Mouse (Mus musculus) liver, embryonic 12.5 days (tissue): ENCODE data around the gene Arl16. TPM values are rescaled to one million over a fixed set of nuclear protein-coding genes. Genes with fewer than 3 reads are reported as not detected.
A peak's percentile ranks its signal among the peaks of the same experiment; 100 is the strongest.

Experiments used
- ATAC-seq: fragments of 200-750 bp; cut with Nextera tagmentation; 2 replicates; pipeline ENCODE4 v1.8.0; 2017; ENCODE audit warnings: moderate number of reproducible peaks, mild to moderate bottlenecking, moderate library complexity
- H3K27ac ChIP-seq: fragments of 300-500 bp; sonication (generic); 2 replicates; pipeline ENCODE4 v1.5.1; 2016; ENCODE audit warnings: mild to moderate bottlenecking
- H3K27me3 ChIP-seq: fragments of 300-500 bp; sonication (generic); replicated peaks from 2 replicates; pipeline ENCODE4 v1.6.1; 2016; ENCODE audit warnings: mild to moderate bottlenecking, moderate library complexity
- H3K36me3 ChIP-seq: fragments of 300-500 bp; sonication (generic); 2 replicates; pipeline ENCODE4 v1.6.1; 2016; ENCODE audit warnings: mild to moderate bottlenecking, moderate library complexity
- H3K4me1 ChIP-seq: fragments of 300-500 bp; sonication (generic); 2 replicates; pipeline ENCODE4 v1.6.1; 2016
- H3K4me2 ChIP-seq: fragments of 300-500 bp; sonication (generic); 2 replicates; pipeline ENCODE4 v1.6.1; 2016; ENCODE audit warnings: mild to moderate bottlenecking, moderate library complexity
- H3K4me3 ChIP-seq: fragments of 300-500 bp; sonication (generic); 2 replicates; pipeline ENCODE4 v1.5.1; 2016; ENCODE audit warnings: mild to moderate bottlenecking, moderate library complexity
- H3K9ac ChIP-seq: fragments of 300-500 bp; sonication (generic); 2 replicates; pipeline ENCODE4 v1.6.1; 2016; ENCODE audit warnings: mild to moderate bottlenecking, moderate library complexity
- H3K9me3 ChIP-seq: fragments of 300-500 bp; sonication (generic); replicated peaks from 2 replicates; pipeline ENCODE4 v1.6.1; 2016; ENCODE audit warnings: mild to moderate bottlenecking, moderate library complexity
- WGBS: fragments of 180-500 bp; shearing (Covaris S2); methylation state at CpG from one replicate; pipeline ENCODE4 v1.1.7; 2016; ENCODE audit not compliant: insufficient replicate concordance; 5-methylcytosine and 5-hydroxymethylcytosine counted together
- polyA plus RNA-seq: library from polyadenylated mRNA; unstranded; fragments of >200 nt; fragmentation: Nextera tagmentation; extraction: Ambion mirVana; gene quantifications from 2 replicates; pipeline ENCODE4 v1.2.1, GENCODE M21; 2016

Gene Arl16
- polyA plus RNA-seq, 1 experiment from 2014 or later, result 22.3 TPM

GRCm38 (mm10) chr11:120442344-120442743 lies 25.1 kb downstream of the Arl16 start, which contains the start of gene Tspan10:
Gene Tspan10 (plus strand): TSS chr11:120442644.
- WGBS, result 86% methylated on average over 3 of the region's 3 CpGs
- Histone ChIP-seq H3K27ac (no peak within 1 kb of the TSS), H3K9ac (no peak within 1 kb of the TSS; the same call in 1 of the 2 replicates), H3K27me3 (0 out of 2 replicates have a peak, but pooled peaks cover 9% of the 10 kb centered on the region), H3K4me1 (peaks cover 3% of the 10 kb centered on the region; the same call in 1 of the 2 replicates), H3K9me3 (no peaks in the 10 kb centered on the region), H3K4me2 (no peak within 1 kb of the TSS), H3K4me3 (no peak within 1 kb of the TSS), H3K36me3 (no peaks in the 10 kb centered on the region)
- no peak for ATAC-seq

GRCm38 (mm10) chr11:120437857-120438385 lies 29.5 kb downstream of the Arl16 start:
- Histone ChIP-seq H3K27me3 (no peaks in the 10 kb centered on the region), H3K9me3 (no peaks in the 10 kb centered on the region), H3K9ac (peak overlapping the region; percentile 97), H3K4me1 (peaks cover 13% of the 10 kb centered on the region), H3K4me3 (peak overlapping the region; percentile 96), H3K27ac (peak overlapping the region; percentile 93), H3K36me3 (peaks cover 30% of the 10 kb centered on the region), H3K4me2 (peak overlapping the region; percentile 84)
- WGBS, result 29% methylated on average over 12 of the region's 12 CpGs
- ATAC-seq, result no peak

- H3K4me2 ChIP-seq, result peak within 1 kb of the TSS; percentile 84
- H3K4me3 ChIP-seq, result peak within 1 kb of the TSS; percentile 96
- peak within 1 kb of the TSS; percentile 97 for H3K9ac ChIP-seq
- H3K9me3 ChIP-seq, result no peaks in the 10 kb centered on the region
- peaks cover 37% of the 10 kb centered on the region for H3K36me3 ChIP-seq
- peaks cover 13% of the 10 kb centered on the region for H3K4me1 ChIP-seq
- peak within 1 kb of the TSS; percentile 93 for H3K27ac ChIP-seq
- WGBS, result under 1% methylated on average over 73 of the region's 77 CpGs
- peak; percentile 92 for ATAC-seq
- H3K27me3 ChIP-seq, result no peaks in the 10 kb centered on the region
Measured at GRCm38 (mm10) chr11:120437152-120437856, 30.1 kb downstream of the Arl16 start, which contains the start of gene Nploc4. Gene Nploc4 (minus strand): TSS chr11:120437708.

- Histone ChIP-seq H3K27ac (0 out of 2 replicates have a peak overlapping the region, but pooled peaks have one; percentile 5), H3K27me3 (no peaks in the 10 kb centered on the region), H3K4me2 (no peak overlapping the region), H3K36me3 (peaks cover 97% of the 10 kb centered on the region), H3K4me3 (no peak overlapping the region), H3K9me3 (no peaks in the 10 kb centered on the region), H3K9ac (no peak overlapping the region), H3K4me1 (peaks cover 10% of the 10 kb centered on the region; the same call in 1 of the 2 replicates)
- WGBS, result 75% methylated on average over 3 of the region's 3 CpGs
- no peak for ATAC-seq
Measured at GRCm38 (mm10) chr11:120426727-120427126, 40.7 kb downstream of the Arl16 start.

- WGBS, result 73% methylated on average over 9 of the region's 9 CpGs
- H3K4me2 ChIP-seq, result no peak overlapping the region
- no peaks in the 10 kb centered on the region for H3K9me3 ChIP-seq
- H3K36me3 ChIP-seq, result peaks cover 98% of the 10 kb centered on the region
- peaks cover 10% of the 10 kb centered on the region; the same call in 1 of the 2 replicates for H3K4me1 ChIP-seq
- H3K27ac ChIP-seq, result no peak overlapping the region
- H3K4me3 ChIP-seq, result no peak overlapping the region
- no peaks in the 10 kb centered on the region for H3K27me3 ChIP-seq
- no peak overlapping the region for H3K9ac ChIP-seq
- ATAC-seq, result no peak
Measured at GRCm38 (mm10) chr11:120423569-120424295, 43.7 kb downstream of the Arl16 start.

GRCm38 (mm10) chr11:120422651-120423568 lies 44.5 kb downstream of the Arl16 start:
- ATAC-seq, result no peak
- 80% methylated on average over 13 of the region's 13 CpGs for WGBS

GRCm38 (mm10) chr11:120418592-120418991 lies 48.8 kb downstream of the Arl16 start:
- H3K36me3 ChIP-seq, result peaks cover 98% of the 10 kb centered on the region
- ATAC-seq, result no peak
- 93% methylated on average over 1 of the region's 1 CpGs for WGBS

More at GRCm38 (mm10) chr11:120422651-120423568, 44.5 kb downstream of the Arl16 start:
- H3K9me3 ChIP-seq, result no peaks in the 10 kb centered on the region
- H3K9ac ChIP-seq, result no peak overlapping the region
- peaks cover 98% of the 10 kb centered on the region for H3K36me3 ChIP-seq
- no peaks in the 10 kb centered on the region for H3K27me3 ChIP-seq
- peaks cover 10% of the 10 kb centered on the region; the same call in 1 of the 2 replicates for H3K4me1 ChIP-seq
- H3K27ac ChIP-seq, result 0 out of 2 replicates have a peak overlapping the region, but pooled peaks have one; percentile 10
- no peak overlapping the region for H3K4me3 ChIP-seq
- no peak overlapping the region for H3K4me2 ChIP-seq

GRCm38 (mm10) chr11:120417852-120418251 lies 49.6 kb downstream of the Arl16 start:
- Histone ChIP-seq H3K27ac (no peak overlapping the region), H3K9me3 (no peaks in the 10 kb centered on the region), H3K9ac (no peak overlapping the region), H3K27me3 (no peaks in the 10 kb centered on the region), H3K4me1 (0 out of 2 replicates have a peak, but pooled peaks cover 6% of the 10 kb centered on the region), H3K4me2 (no peak overlapping the region), H3K4me3 (no peak overlapping the region), H3K36me3 (peaks cover 98% of the 10 kb centered on the region)
- ATAC-seq, result no peak
- WGBS, result 90% methylated on average over 7 of the region's 7 CpGs

More at GRCm38 (mm10) chr11:120418592-120418991, 48.8 kb downstream of the Arl16 start:
- H3K4me2 ChIP-seq, result no peak overlapping the region
- H3K4me1 ChIP-seq, result 0 out of 2 replicates have a peak, but pooled peaks cover 6% of the 10 kb centered on the region
- H3K27ac ChIP-seq, result no peak overlapping the region
- no peaks in the 10 kb centered on the region for H3K27me3 ChIP-seq
- no peak overlapping the region for H3K4me3 ChIP-seq
- H3K9me3 ChIP-seq, result no peaks in the 10 kb centered on the region
- H3K9ac ChIP-seq, result no peak overlapping the region

Other genes with a start within 250 kb of the Arl16 start
- gene Bahcc1, start 234.7 kb downstream of the Arl16 start, polyA plus RNA-seq, result 3.0 and 3.5 TPM in 2 replicates
- gene Actg1, start 119.1 kb downstream of the Arl16 start, polyA plus RNA-seq, result 952 and 1,008 TPM in 2 replicates
- gene Fscn2, start 106.1 kb downstream of the Arl16 start, polyA plus RNA-seq, result 0.16 and 0.18 TPM in 2 replicates
- 12.8 and 13.1 TPM in 2 replicates for gene Faap100, start 88.8 kb downstream of the Arl16 start, polyA plus RNA-seq
- 44.9 and 46.3 TPM in 2 replicates for gene Nploc4, start 29.9 kb downstream of the Arl16 start, polyA plus RNA-seq
- not detected in 2 replicates for gene Tspan10, start 25.0 kb downstream of the Arl16 start, polyA plus RNA-seq
- gene Pde6g, start 14.1 kb downstream of the Arl16 start, polyA plus RNA-seq, result 0.13 and 0.25 TPM in 2 replicates
- gene Oxld1, start 9.5 kb downstream of the Arl16 start, polyA plus RNA-seq, result 8.1 and 9.6 TPM in 2 replicates
- gene Ccdc137, start 9.5 kb downstream of the Arl16 start, polyA plus RNA-seq, result 31.3 and 32.3 TPM in 2 replicates
- 161 and 166 TPM in 2 replicates for gene Mrpl12, start 17.0 kb upstream of the Arl16 start, polyA plus RNA-seq
- gene Slc25a10, start 24.2 kb upstream of the Arl16 start, polyA plus RNA-seq, result 47.0 and 54.9 TPM in 2 replicates
- gene Gcgr, start 63.1 kb upstream of the Arl16 start, polyA plus RNA-seq, result 8.5 and 9.6 TPM in 2 replicates
- 60.4 and 61.8 TPM in 2 replicates for gene Mcrip1, start 82.1 kb upstream of the Arl16 start, polyA plus RNA-seq
- not detected in 2 replicates for gene Ppp1r27, start 83.5 kb upstream of the Arl16 start, polyA plus RNA-seq
- 443 and 468 TPM in 2 replicates for gene P4hb, start 105.6 kb upstream of the Arl16 start, polyA plus RNA-seq
- gene Arhgdia, start 114.0 kb upstream of the Arl16 start, polyA plus RNA-seq, result 337 and 356 TPM in 2 replicates
- gene Alyref, start 130.8 kb upstream of the Arl16 start, polyA plus RNA-seq, result 542 and 545 TPM in 2 replicates
- gene Anapc11, start 130.8 kb upstream of the Arl16 start, polyA plus RNA-seq, result 118 and 120 TPM in 2 replicates
- 5.0 and 6.6 TPM in 2 replicates for gene Npb, start 140.9 kb upstream of the Arl16 start, polyA plus RNA-seq
- gene Pcyt2, start 150.3 kb upstream of the Arl16 start, polyA plus RNA-seq, result 135 and 142 TPM in 2 replicates
- 43.1 and 45.3 TPM in 2 replicates for gene Sirt7, start 157.6 kb upstream of the Arl16 start, polyA plus RNA-seq
- 53.4 and 58.3 TPM in 2 replicates for gene Mafg, start 166.0 kb upstream of the Arl16 start, polyA plus RNA-seq
- gene Pycr1, start 176.2 kb upstream of the Arl16 start, polyA plus RNA-seq, result 11.0 and 11.3 TPM in 2 replicates
- 0.23 and 0.47 TPM in 2 replicates for gene Myadml2, start 180.6 kb upstream of the Arl16 start, polyA plus RNA-seq
- gene Notum, start 193.6 kb upstream of the Arl16 start, polyA plus RNA-seq, result 0.31 and 0.38 TPM in 2 replicates
- gene Aspscr1, start 205.4 kb upstream of the Arl16 start, polyA plus RNA-seq, result 65.1 and 65.2 TPM in 2 replicates
- gene Cenpx, start 246.1 kb upstream of the Arl16 start, polyA plus RNA-seq, result 130 and 137 TPM in 2 replicates
- gene Lrrc45, start 246.3 kb upstream of the Arl16 start, polyA plus RNA-seq, result 23.3 and 23.6 TPM in 2 replicates